Mouse (Mus musculus) small intestine, adult 2 months (tissue): ENCODE data around the gene Corin.

Experiments used
- CTCF ChIP-seq: fragments of 200-500 bp; IDR thresholded peaks from 2 replicates; pipeline ENCODE4 v1.5.1; 2012; ENCODE audit warnings: low read depth, mild to moderate bottlenecking, control low read depth, inconsistent platforms, low read length, moderate library complexity, mixed read lengths; ENCODE audit not compliant: insufficient replicate concordance, insufficient read length; ENCODE audit errors: extremely low read depth
- POLR2A ChIP-seq: fragments of 200-500 bp; IDR thresholded peaks from 2 replicates; pipeline ENCODE4 v1.6.1; 2012; ENCODE audit warnings: low read depth, mild to moderate bottlenecking, control low read depth, inconsistent platforms, low read length, moderate library complexity

- no peak for TF ChIP-seq CTCF
- no peak for TF ChIP-seq POLR2A
These were observed 245.6 kb downstream of the Corin start for GRCm38 (mm10) chr5:72258409-72259297.
